Mouse (Mus musculus): ENCODE measurements around the gene Nit2. TPM values are rescaled to one million over a fixed set of nuclear protein-coding genes. Genes with fewer than 3 reads are reported as not detected.

Nit2 gene
- polyA plus RNA-seq, 1 experiment from 2014 or later: 65.5 TPM

DNA sequence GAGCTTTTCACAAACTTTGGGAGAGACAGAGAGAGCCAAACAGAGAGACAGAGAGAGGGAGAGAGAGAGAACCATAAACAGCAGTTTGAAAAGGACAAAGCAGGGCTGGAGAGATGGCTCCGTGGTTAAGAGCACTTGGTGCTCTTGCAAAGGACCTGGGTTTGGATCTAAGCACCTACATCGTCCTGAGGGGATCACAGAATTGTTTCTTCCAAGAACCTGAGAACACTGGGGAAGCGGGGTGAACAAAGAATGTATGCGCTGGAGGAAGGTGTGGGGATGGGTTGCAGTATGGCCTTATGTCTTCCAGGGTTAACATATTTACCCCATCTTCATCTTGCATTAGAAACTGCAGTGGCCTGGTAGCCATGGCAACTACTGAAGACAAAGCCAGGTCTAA lies 1.1 kb upstream of the Nit2 start:
- Histone ChIP-seq H3K36me3 (ENCODE audit: control insufficient read depth, insufficient read depth, low read length) (peaks cover 8% of the 10 kb centered on the region; the same call in 1 of the 2 replicates), H3K4me2 (ENCODE audit: low read depth, low read length) (no peak overlapping the region), H3K4me1 (replicated peaks; ENCODE audit: control insufficient read depth, insufficient read depth, low read length) (peaks cover 2% of the 10 kb centered on the region; the same call in 1 of the 2 replicates), H3K27ac (ENCODE audit: low read length) (no peak overlapping the region), H3K4me3 (ENCODE audit: low read length) (no peak overlapping the region), H3K27me3 (ENCODE audit: control insufficient read depth, insufficient read depth, low read depth, low read length) (no peaks in the 10 kb centered on the region), H3K9me3 (ENCODE audit: control insufficient read depth, low read length) (no peaks in the 10 kb centered on the region), H3K9ac (ENCODE audit: low read length) (no peak overlapping the region)
- 68% methylated on average over 4 of the region's 4 CpGs for WGBS
- ATAC-seq (ENCODE audit: low read depth): no peak

DNA sequence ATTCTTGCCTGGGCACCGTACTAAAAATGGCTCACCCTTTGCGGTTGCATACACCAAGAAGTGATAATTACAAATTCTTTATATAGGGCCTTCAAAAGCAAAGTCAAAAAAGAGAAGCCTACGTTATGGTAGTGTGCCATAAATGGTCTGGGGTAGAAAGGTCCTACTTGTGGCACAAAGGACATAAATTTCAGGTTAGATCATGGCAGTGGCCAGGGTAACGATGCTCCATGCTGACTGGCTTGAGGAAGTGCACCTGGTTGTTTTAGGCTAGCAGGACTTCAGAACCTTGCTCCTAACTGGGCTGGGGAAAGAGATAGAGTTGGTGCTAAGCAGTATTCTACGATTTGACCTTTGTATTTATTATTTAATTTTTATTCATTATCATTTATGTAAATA lies 372 bp upstream of the Nit2 start:
- no peaks in the 10 kb centered on the region for H3K27me3 ChIP-seq (ENCODE audit: control insufficient read depth, insufficient read depth, low read depth, low read length)
- peaks cover 2% of the 10 kb centered on the region; the same call in 1 of the 2 replicates for H3K4me1 ChIP-seq (replicated peaks; ENCODE audit: control insufficient read depth, insufficient read depth, low read length)
- peak overlapping the region; percentile 88 for H3K4me3 ChIP-seq (ENCODE audit: low read length)
- H3K27ac ChIP-seq (ENCODE audit: low read length): peak overlapping the region; percentile 43; the same call in 1 of the 2 replicates
- H3K4me2 ChIP-seq (ENCODE audit: low read depth, low read length): peak overlapping the region; percentile 76
- peaks cover 10% of the 10 kb centered on the region; the same call in 1 of the 2 replicates for H3K36me3 ChIP-seq (ENCODE audit: control insufficient read depth, insufficient read depth, low read length)
- H3K9me3 ChIP-seq (ENCODE audit: control insufficient read depth, low read length): no peaks in the 10 kb centered on the region
- peak overlapping the region; percentile 62 for H3K9ac ChIP-seq (ENCODE audit: low read length)
- 19% methylated on average over 5 of the region's 5 CpGs for WGBS
- ATAC-seq (ENCODE audit: low read depth): peak; percentile 8

DNA sequence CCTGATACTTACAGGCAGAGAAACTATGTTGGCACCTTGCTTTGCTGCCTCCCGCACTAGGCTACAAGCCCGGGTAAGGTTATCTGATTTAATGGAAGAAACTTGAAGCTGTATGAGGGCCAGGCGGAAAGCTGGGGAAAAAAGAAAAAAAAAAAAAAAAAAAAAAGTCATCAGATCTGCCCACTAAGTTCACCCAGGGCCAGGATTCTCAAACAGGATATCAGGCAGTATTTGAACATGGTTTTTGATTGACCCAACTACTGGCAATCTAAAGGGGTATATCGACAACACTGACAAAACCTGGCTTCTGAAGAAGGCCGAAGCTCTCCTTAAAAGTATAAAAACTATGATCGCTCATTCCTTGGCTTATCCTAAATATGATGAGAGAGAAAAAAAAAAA lies 1.1 kb downstream of the Nit2 start:
- ATAC-seq (ENCODE audit: low read depth): no peak
- Histone ChIP-seq H3K4me2 (ENCODE audit: low read depth, low read length) (peak overlapping the region; percentile 76), H3K27ac (ENCODE audit: low read length) (no peak overlapping the region), H3K27me3 (ENCODE audit: control insufficient read depth, insufficient read depth, low read depth, low read length) (no peaks in the 10 kb centered on the region), H3K9me3 (ENCODE audit: control insufficient read depth, low read length) (no peaks in the 10 kb centered on the region), H3K9ac (ENCODE audit: low read length) (no peak overlapping the region), H3K4me1 (replicated peaks; ENCODE audit: control insufficient read depth, insufficient read depth, low read length) (peaks cover 2% of the 10 kb centered on the region; the same call in 1 of the 2 replicates), H3K36me3 (ENCODE audit: control insufficient read depth, insufficient read depth, low read length) (peaks cover 10% of the 10 kb centered on the region), H3K4me3 (ENCODE audit: low read length) (peak overlapping the region; percentile 88)
- 69% methylated on average over 6 of the region's 6 CpGs for WGBS

- WGBS: 92% methylated on average over 5 of the region's 5 CpGs
- no peaks in the 10 kb centered on the region for H3K9me3 ChIP-seq (ENCODE audit: control insufficient read depth, low read length)
- H3K4me1 ChIP-seq (replicated peaks; ENCODE audit: control insufficient read depth, insufficient read depth, low read length): peaks cover 2% of the 10 kb centered on the region; the same call in 1 of the 2 replicates
- ATAC-seq (ENCODE audit: low read depth): no peak
- no peaks in the 10 kb centered on the region for H3K27me3 ChIP-seq (ENCODE audit: control insufficient read depth, insufficient read depth, low read depth, low read length)
- H3K36me3 ChIP-seq (ENCODE audit: control insufficient read depth, insufficient read depth, low read length): peaks cover 12% of the 10 kb centered on the region
- no peak overlapping the region for H3K9ac ChIP-seq (ENCODE audit: low read length)
- H3K4me2 ChIP-seq (ENCODE audit: low read depth, low read length): no peak overlapping the region
- no peak overlapping the region for H3K27ac ChIP-seq (ENCODE audit: low read length)
- H3K4me3 ChIP-seq (ENCODE audit: low read length): no peak overlapping the region
Measured at GRCm38 (mm10) chr16:57165157-57165556, 2.0 kb downstream of the Nit2 start.

DNA sequence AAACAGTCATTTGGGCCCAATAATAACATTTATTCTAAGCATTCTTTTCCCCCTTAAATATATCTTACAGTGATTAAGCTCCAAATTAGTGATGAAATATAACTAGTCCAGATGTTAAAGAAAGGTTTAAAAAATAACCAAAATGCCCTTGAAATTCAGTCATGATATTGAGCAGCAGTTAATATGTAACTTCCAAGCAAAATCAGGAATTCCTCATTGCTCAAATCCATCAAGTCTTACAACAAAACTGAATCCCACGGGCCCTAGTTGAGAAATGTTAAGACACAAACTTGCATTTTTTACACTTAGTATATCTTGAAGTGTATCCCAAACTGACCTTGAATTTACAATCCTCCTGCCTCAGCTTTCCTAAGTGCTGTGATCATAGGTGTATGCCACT lies 3.4 kb downstream of the Nit2 start:
- ATAC-seq (ENCODE audit: low read depth): no peak
- Histone ChIP-seq H3K27ac (ENCODE audit: low read length) (no peak overlapping the region), H3K4me2 (ENCODE audit: low read depth, low read length) (no peak overlapping the region), H3K4me1 (replicated peaks; ENCODE audit: control insufficient read depth, insufficient read depth, low read length) (peaks cover 2% of the 10 kb centered on the region; the same call in 1 of the 2 replicates), H3K4me3 (ENCODE audit: low read length) (no peak overlapping the region), H3K36me3 (ENCODE audit: control insufficient read depth, insufficient read depth, low read length) (peaks cover 12% of the 10 kb centered on the region), H3K27me3 (ENCODE audit: control insufficient read depth, insufficient read depth, low read depth, low read length) (no peaks in the 10 kb centered on the region), H3K9me3 (ENCODE audit: control insufficient read depth, low read length) (no peaks in the 10 kb centered on the region), H3K9ac (ENCODE audit: low read length) (no peak overlapping the region)
- WGBS: 76% methylated on average over 1 of the region's 1 CpGs

GRCm38 (mm10) chr16:57162841-57163240 lies 4.3 kb downstream of the Nit2 start:
- no peak overlapping the region for H3K9ac ChIP-seq (ENCODE audit: low read length)
- H3K4me3 ChIP-seq (ENCODE audit: low read length): no peak overlapping the region
- no peaks in the 10 kb centered on the region for H3K27me3 ChIP-seq (ENCODE audit: control insufficient read depth, insufficient read depth, low read depth, low read length)
- peaks cover 15% of the 10 kb centered on the region for H3K36me3 ChIP-seq (ENCODE audit: control insufficient read depth, insufficient read depth, low read length)
- no peak overlapping the region for H3K27ac ChIP-seq (ENCODE audit: low read length)
- WGBS: 86% methylated on average over 5 of the region's 5 CpGs
- no peak overlapping the region for H3K4me2 ChIP-seq (ENCODE audit: low read depth, low read length)
- H3K9me3 ChIP-seq (ENCODE audit: control insufficient read depth, low read length): no peaks in the 10 kb centered on the region
- ATAC-seq (ENCODE audit: low read depth): no peak
- H3K4me1 ChIP-seq (replicated peaks; ENCODE audit: control insufficient read depth, insufficient read depth, low read length): peaks cover 2% of the 10 kb centered on the region; the same call in 1 of the 2 replicates

GRCm38 (mm10) chr16:57159835-57160234 lies 7.3 kb downstream of the Nit2 start:
- Histone ChIP-seq H3K4me2 (ENCODE audit: low read depth, low read length) (no peak overlapping the region), H3K36me3 (ENCODE audit: control insufficient read depth, insufficient read depth, low read length) (peaks cover 29% of the 10 kb centered on the region), H3K9me3 (ENCODE audit: control insufficient read depth, low read length) (no peaks in the 10 kb centered on the region), H3K4me1 (replicated peaks; ENCODE audit: control insufficient read depth, insufficient read depth, low read length) (no peaks in the 10 kb centered on the region), H3K27me3 (ENCODE audit: control insufficient read depth, insufficient read depth, low read depth, low read length) (no peaks in the 10 kb centered on the region), H3K4me3 (ENCODE audit: low read length) (no peak overlapping the region), H3K9ac (ENCODE audit: low read length) (no peak overlapping the region), H3K27ac (ENCODE audit: low read length) (no peak overlapping the region)
- WGBS: 54% methylated on average over 7 of the region's 7 CpGs
- no peak for ATAC-seq (ENCODE audit: low read depth)

- H3K9ac ChIP-seq (ENCODE audit: low read length): no peak overlapping the region
- no peak overlapping the region for H3K27ac ChIP-seq (ENCODE audit: low read length)
- H3K4me1 ChIP-seq (replicated peaks; ENCODE audit: control insufficient read depth, insufficient read depth, low read length): no peaks in the 10 kb centered on the region
- peaks cover 28% of the 10 kb centered on the region for H3K36me3 ChIP-seq (ENCODE audit: control insufficient read depth, insufficient read depth, low read length)
- H3K4me2 ChIP-seq (ENCODE audit: low read depth, low read length): no peak overlapping the region
- no peak overlapping the region for H3K4me3 ChIP-seq (ENCODE audit: low read length)
- no peaks in the 10 kb centered on the region for H3K27me3 ChIP-seq (ENCODE audit: control insufficient read depth, insufficient read depth, low read depth, low read length)
- 76% methylated on average over 4 of the region's 4 CpGs for WGBS
- no peak for ATAC-seq (ENCODE audit: low read depth)
- H3K9me3 ChIP-seq (ENCODE audit: control insufficient read depth, low read length): no peaks in the 10 kb centered on the region
Measured at GRCm38 (mm10) chr16:57157728-57158127, 9.4 kb downstream of the Nit2 start.

GRCm38 (mm10) chr16:57157076-57157475 lies 10.1 kb downstream of the Nit2 start:
- Histone ChIP-seq H3K4me3 (ENCODE audit: low read length) (no peak overlapping the region), H3K9ac (ENCODE audit: low read length) (no peak overlapping the region), H3K9me3 (ENCODE audit: control insufficient read depth, low read length) (no peaks in the 10 kb centered on the region), H3K4me2 (ENCODE audit: low read depth, low read length) (no peak overlapping the region), H3K36me3 (ENCODE audit: control insufficient read depth, insufficient read depth, low read length) (peaks cover 33% of the 10 kb centered on the region), H3K27ac (ENCODE audit: low read length) (no peak overlapping the region), H3K27me3 (ENCODE audit: control insufficient read depth, insufficient read depth, low read depth, low read length) (no peaks in the 10 kb centered on the region), H3K4me1 (replicated peaks; ENCODE audit: control insufficient read depth, insufficient read depth, low read length) (no peaks in the 10 kb centered on the region)
- 87% methylated on average over 4 of the region's 4 CpGs for WGBS
- ATAC-seq (ENCODE audit: low read depth): no peak

DNA sequence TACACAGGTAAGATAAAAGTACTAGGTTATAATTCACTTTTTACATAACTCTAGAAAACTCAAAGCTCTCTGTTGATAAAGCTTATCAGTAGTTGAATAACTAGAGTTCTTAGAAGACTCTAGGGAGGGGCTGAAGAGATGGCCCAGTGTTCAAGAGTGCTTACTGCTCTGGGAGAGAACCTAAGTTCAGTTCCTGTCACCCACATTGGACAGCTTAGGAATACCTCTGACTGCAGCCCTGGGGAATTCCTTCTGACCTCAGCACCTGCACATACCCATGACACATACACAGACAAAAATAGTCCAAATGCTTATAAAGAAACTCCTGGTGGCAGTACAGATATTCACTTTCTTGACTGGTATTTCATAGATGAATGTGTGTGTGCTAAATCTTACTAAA lies 11.2 kb downstream of the Nit2 start:
- no peaks in the 10 kb centered on the region for H3K4me1 ChIP-seq (replicated peaks; ENCODE audit: control insufficient read depth, insufficient read depth, low read length)
- H3K9ac ChIP-seq (ENCODE audit: low read length): no peak overlapping the region
- no peaks in the 10 kb centered on the region for H3K9me3 ChIP-seq (ENCODE audit: control insufficient read depth, low read length)
- H3K4me2 ChIP-seq (ENCODE audit: low read depth, low read length): no peak overlapping the region
- H3K4me3 ChIP-seq (ENCODE audit: low read length): no peak overlapping the region
- H3K27ac ChIP-seq (ENCODE audit: low read length): no peak overlapping the region
- H3K27me3 ChIP-seq (ENCODE audit: control insufficient read depth, insufficient read depth, low read depth, low read length): no peaks in the 10 kb centered on the region
- ATAC-seq (ENCODE audit: low read depth): no peak
- H3K36me3 ChIP-seq (ENCODE audit: control insufficient read depth, insufficient read depth, low read length): peaks cover 26% of the 10 kb centered on the region
